Mouse (Mus musculus) cerebellum, adult (tissue): ENCODE measurements at regions not wholly inside any gene's neighbourhood (a gene's known extent, or its start where the extent isn't known, plus 50 kb on each side); places are given as distances from the start of the nearest gene placed in this dataset.
"Not testable (repeated sequence)": the region's sequence is repeated elsewhere in the genome, so short reads cannot be mapped to it uniquely, and the experiment has no call there.

Source experiments
- ATAC-seq: cut with Nextera tagmentation; 2 replicates; pipeline ENCODE4 v1.9.2; 2017; ENCODE audit warnings: mild to moderate bottlenecking, moderate library complexity, mixed read lengths; ENCODE audit not compliant: insufficient number of reproducible peaks, low FRiP score, low TSS enrichment

- not testable (repeated sequence) for ATAC-seq
These were observed 55.9 kb upstream of the Gadl1 start for GRCm38 (mm10) chr9:115853210-115853842.

DNA sequence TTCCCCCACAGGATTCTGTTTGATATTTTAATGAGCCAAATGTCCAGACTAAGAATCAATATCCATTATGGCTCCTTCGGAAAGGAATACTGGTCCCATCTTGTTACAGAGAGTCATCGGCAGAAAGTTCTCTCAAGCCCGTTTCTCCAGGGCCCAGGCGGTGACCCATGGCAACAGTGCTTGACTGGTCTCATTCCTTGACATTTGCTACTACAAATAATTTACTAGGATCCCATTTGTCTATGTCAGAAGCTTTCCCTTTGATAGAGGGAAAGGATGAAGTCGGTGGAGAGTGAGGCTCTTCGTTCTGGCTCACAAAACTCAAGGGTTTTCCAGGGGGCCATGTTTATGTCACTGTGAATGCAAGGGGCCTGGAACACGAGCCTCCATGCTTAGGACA, 52.0 kb upstream of the Gadl1 start:
- ATAC-seq = no peak

GRCm38 (mm10) chr9:115858848-115859247, 50.4 kb upstream of the Gadl1 start:
- no peak for ATAC-seq
